In the genomic region with DNA sequence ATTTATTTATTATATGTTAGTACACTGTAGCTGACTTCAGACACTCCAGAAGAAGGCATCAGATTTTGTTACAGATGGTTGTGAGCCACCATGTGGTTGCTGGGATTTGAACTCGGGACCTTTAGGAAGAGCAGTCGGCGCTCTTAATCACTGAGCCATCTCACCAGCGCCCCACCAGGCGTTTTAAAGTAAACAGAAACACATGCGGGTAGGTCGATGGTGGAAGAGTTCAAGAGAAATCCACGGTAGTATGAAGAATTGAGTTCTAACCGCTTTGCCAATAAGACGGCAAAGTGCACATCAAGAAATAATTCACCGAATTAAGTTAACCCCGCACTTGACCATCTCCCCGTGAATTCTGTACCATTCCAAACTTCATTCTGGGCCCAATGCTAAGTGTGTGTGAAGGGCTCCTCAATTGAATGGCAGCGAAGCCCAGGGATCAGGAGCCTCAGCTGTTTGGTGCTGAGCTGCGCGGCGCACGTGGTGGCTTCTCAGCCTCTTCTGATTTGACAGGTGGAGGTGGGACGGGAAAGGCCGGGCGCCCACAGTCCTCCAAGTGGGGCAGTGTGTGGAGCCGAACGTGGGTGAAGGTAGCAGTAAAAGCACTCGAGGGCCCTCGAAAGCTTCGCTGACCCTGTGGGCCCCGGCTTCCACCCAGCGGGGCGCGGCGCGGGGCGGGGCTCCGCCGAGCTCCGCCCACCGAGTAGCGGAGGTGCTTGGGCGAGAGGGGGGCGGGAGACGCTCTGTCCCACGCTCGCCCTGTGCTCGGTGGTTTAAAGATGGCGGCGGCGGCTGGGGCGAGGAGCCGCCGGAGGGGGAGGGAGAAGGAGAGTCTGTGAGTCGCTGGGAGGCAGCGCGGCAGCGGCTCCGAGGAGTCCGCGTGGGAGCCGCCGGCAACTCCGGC, we compare ENCODE assay signal across 8 mouse cellular contexts. TPM values are rescaled to one million over a fixed set of nuclear protein-coding genes. Genes with fewer than 3 reads are reported as not detected.
A peak's percentile ranks its signal among the peaks of the same experiment; 100 is the strongest.
DNase-seq lines count a peak whose midpoint lies in the region; ATAC-seq and TF ChIP-seq lines count a peak whose summit lies in the region.

A gene (plus strand): TSS at position 763 of the 907 bp plus-strand sequence.

- H3K4me1 ChIP-seq in embryonic facial prominence, embryonic 13.5 days = peaks cover 10% of the 10 kb centered on the region
- peaks cover 3% of the 10 kb centered on the region; the same call in 1 of the 2 replicates for H3K4me1 ChIP-seq in heart, adult 2 months (ENCODE audit: control insufficient read depth, insufficient read depth, low read length)
- peaks cover 8% of the 10 kb centered on the region; the same call in 1 of the 2 replicates for H3K4me1 ChIP-seq in limb, embryonic 14.5 days (ENCODE audit: control insufficient read depth, insufficient read depth, low read length)
- H3K4me1 ChIP-seq in midbrain, postnatal 0 days (ENCODE audit: insufficient read depth, low read length) = peaks cover 4% of the 10 kb centered on the region; the same call in 1 of the 2 replicates

- DNase-seq in 3134 (ENCODE audit: extremely low read depth, insufficient read length, low spot score) = peak; percentile 89
- DNase-seq in adrenal gland, postnatal 36 days = peak; percentile 91 to 94
- DNase-seq in heart, adult 2 months = peak; percentile 91 to 92
- peak; percentile 89 for DNase-seq in kidney, adult 9 months
- peak; percentile 88 for DNase-seq in limb, embryonic 14.5 days (ENCODE audit: low spot score)
- peak; percentile 93 for DNase-seq in midbrain, postnatal 0 days (ENCODE audit: low spot score)
- DNase-seq in spleen, postnatal 14 days (ENCODE audit: low spot score in 2 of 2) = peak; percentile 72 to 82

- peak within 1 kb of the TSS; percentile 99 for H3K9ac ChIP-seq in embryonic facial prominence, embryonic 13.5 days
- H3K9ac ChIP-seq in heart, adult 2 months (ENCODE audit: low read depth, low read length) = peak within 1 kb of the TSS; percentile 87
- H3K9ac ChIP-seq in limb, embryonic 14.5 days (ENCODE audit: low read depth, low read length, severe bottlenecking) = peak within 1 kb of the TSS; percentile 98
- peak within 1 kb of the TSS; percentile 98 for H3K9ac ChIP-seq in midbrain, postnatal 0 days (replicated peaks; ENCODE audit: low read length, poor library complexity, severe bottlenecking)

- H3K36me3 ChIP-seq in embryonic facial prominence, embryonic 13.5 days = no peaks in the 10 kb centered on the region
- no peaks in the 10 kb centered on the region; the same call in 1 of the 2 replicates for H3K36me3 ChIP-seq in heart, adult 2 months (ENCODE audit: control insufficient read depth, insufficient read depth, low read length)
- H3K36me3 ChIP-seq in limb, embryonic 14.5 days (ENCODE audit: control insufficient read depth, insufficient read depth, low read length) = no peaks in the 10 kb centered on the region
- no peaks in the 10 kb centered on the region for H3K36me3 ChIP-seq in midbrain, postnatal 0 days (ENCODE audit: insufficient read depth, low read length)

- intact Hi-C loops in heart, adult 2 months (cut with DNase I) = loop anchor here (2.0 to 5.0 kb wide), 3 partner anchors 57 to 159 kb away; a partner anchor contains a TSS

- peak within 1 kb of the TSS; percentile 69 for H3K4me2 ChIP-seq in embryonic facial prominence, embryonic 13.5 days
- peak within 1 kb of the TSS; percentile 69 for H3K4me2 ChIP-seq in limb, embryonic 14.5 days (replicated peaks; ENCODE audit: low read depth, low read length, severe bottlenecking)
- H3K4me2 ChIP-seq in midbrain, postnatal 0 days (ENCODE audit: low read depth, low read length, poor library complexity, severe bottlenecking) = peak within 1 kb of the TSS; percentile 58

- H3K27ac ChIP-seq in embryonic facial prominence, embryonic 13.5 days = peak within 1 kb of the TSS; percentile 96
- peak within 1 kb of the TSS; percentile 94 for H3K27ac ChIP-seq in heart, adult 2 months
- H3K27ac ChIP-seq in limb, embryonic 14.5 days (replicated peaks; ENCODE audit: low read depth, low read length) = peak within 1 kb of the TSS; percentile 97
- peak within 1 kb of the TSS; percentile 98 for H3K27ac ChIP-seq in midbrain, postnatal 0 days (ENCODE audit: low read depth, low read length)

- 8% methylated on average over 60 of the region's 60 CpGs for WGBS in embryonic facial prominence, embryonic 13.5 days
- 11% methylated on average over 57 of the region's 60 CpGs for WGBS in heart, adult 2 months
- WGBS in limb, embryonic 14.5 days = 12% methylated on average over 41 of the region's 60 CpGs
- 9% methylated on average over 50 of the region's 60 CpGs for WGBS in midbrain, postnatal 0 days

- 0 out of 2 replicates have a peak, but pooled peaks have one; percentile 21 for TF ChIP-seq EP300 in heart, adult 2 months (IDR thresholded peaks at IDR 0.05; ENCODE audit: insufficient read depth, low read depth, low read length)

- H3K4me3 ChIP-seq in embryonic facial prominence, embryonic 13.5 days = peak within 1 kb of the TSS; percentile 95
- peak within 1 kb of the TSS; percentile 99 for H3K4me3 ChIP-seq in heart, adult 2 months
- peak within 1 kb of the TSS; percentile 98 for H3K4me3 ChIP-seq in limb, embryonic 14.5 days (replicated peaks; ENCODE audit: low read length)
- peak within 1 kb of the TSS; percentile 97 for H3K4me3 ChIP-seq in midbrain, postnatal 0 days (ENCODE audit: low read depth, low read length)

- H3K9me3 ChIP-seq in embryonic facial prominence, embryonic 13.5 days = no peaks in the 10 kb centered on the region
- H3K9me3 ChIP-seq in limb, embryonic 14.5 days (ENCODE audit: control insufficient read depth, low read length) = no peaks in the 10 kb centered on the region
- H3K9me3 ChIP-seq in midbrain, postnatal 0 days (ENCODE audit: low read length) = no peaks in the 10 kb centered on the region

- H3K79me2 ChIP-seq in heart, adult 2 months (replicated peaks; ENCODE audit: control insufficient read depth, insufficient read depth, low read length) = peaks cover 4% of the 10 kb centered on the region

- no peaks in the 10 kb centered on the region for H3K27me3 ChIP-seq in embryonic facial prominence, embryonic 13.5 days
- no peaks in the 10 kb centered on the region for H3K27me3 ChIP-seq in heart, adult 2 months (ENCODE audit: control insufficient read depth, insufficient read depth, low read length)
- no peaks in the 10 kb centered on the region for H3K27me3 ChIP-seq in limb, embryonic 14.5 days (ENCODE audit: control insufficient read depth, insufficient read depth, low read length)
- no peaks in the 10 kb centered on the region for H3K27me3 ChIP-seq in midbrain, postnatal 0 days (ENCODE audit: insufficient read depth, low read length)

- no peak for TF ChIP-seq CTCF in heart, adult 2 months (IDR thresholded peaks at IDR 0.05)
- peak; percentile 40 for TF ChIP-seq CTCF in midbrain, postnatal 0 days (IDR thresholded peaks at IDR 0.05)

- peak; percentile 91 for ATAC-seq in embryonic facial prominence, embryonic 13.5 days (ENCODE audit: insufficient number of reproducible peaks, insufficient read depth, low FRiP score, low TSS enrichment, low read depth)
- ATAC-seq in limb, embryonic 14.5 days (ENCODE audit: low FRiP score, low read depth) = peak; percentile 97
- peak; percentile 97 for ATAC-seq in midbrain, postnatal 0 days (ENCODE audit: low FRiP score)

- TF ChIP-seq POLR2A in heart, adult 2 months (IDR thresholded peaks at IDR 0.05; ENCODE audit: insufficient read depth, low read depth, low read length) = 0 out of 2 replicates have a peak, but pooled peaks have one; percentile 45
- TF ChIP-seq POLR2A in limb, embryonic 14.5 days (IDR thresholded peaks at IDR 0.05; ENCODE audit: borderline replicate concordance, extremely low read depth, insufficient read depth, insufficient read length) = peak; percentile 95

RNA-seq across cellular contexts. Expression of the gene that starts here (rescaled TPM):
- total RNA-seq in adrenal gland, postnatal 36 days (2021) = 10 to 100 TPM; 21.5 to 27.2 TPM
- 5.2 and 5.9 TPM in 2 replicates for polyA plus RNA-seq in embryonic facial prominence, embryonic 13.5 days (2015; fragmentation: Nextera tagmentation; extraction: Ambion mirVana)
- total RNA-seq in heart, adult 2 months (2021) = 10 to 100 TPM; 22.1 to 25.7 TPM
- 4.7 and 9.3 TPM in 2 replicates for polyA plus RNA-seq in heart, adult 2 months (2012; rRNA removed)
- polyA plus RNA-seq in limb, embryonic 14.5 days (2012; rRNA removed) = 10.2 and 10.9 TPM in 2 replicates
- 6.2 and 6.9 TPM in 2 replicates for polyA plus RNA-seq in limb, embryonic 14.5 days (2014; fragmentation: Nextera tagmentation; extraction: Ambion mirVana)
- 25.9 and 42.3 TPM in 2 replicates for total RNA-seq in midbrain, postnatal 0 days (2014; rRNA removed)
- 4.2 and 4.7 TPM in 2 replicates for polyA plus RNA-seq in midbrain, postnatal 0 days (2015; fragmentation: Nextera tagmentation; extraction: Ambion mirVana)

Comparison
In these comparisons a context has a peak if more than half of its experiments do, and no peak if none do; other contexts are left out.
1. Peak in every context shown above with its lines: DNase-seq, ATAC-seq, H3K4me3 ChIP-seq and H3K27ac ChIP-seq.